Mouse (Mus musculus) forebrain, postnatal 0 days (tissue): ENCODE results near the gene Rrp12. TPM values are rescaled to one million over a fixed set of nuclear protein-coding genes. Genes with fewer than 3 reads are reported as not detected.
A peak's percentile ranks its signal among the peaks of the same experiment; 100 is the strongest.
"Not testable (repeated sequence)": the region's sequence is repeated elsewhere in the genome, so short reads cannot be mapped to it uniquely, and the experiment has no call there.

ENCODE experiments used
- ATAC-seq: fragments of 200-750 bp; cut with Nextera tagmentation; 2 replicates; pipeline ENCODE4 v1.8.0; 2017; ENCODE audit warnings: mild to moderate bottlenecking, moderate library complexity
- DNase-seq: peaks from one replicate; pipeline ENCODE4 v3.0.0-alpha.2; 2015
- H3K27ac ChIP-seq: fragments of 300-500 bp; sonication (generic); 2 replicates; pipeline ENCODE4 v1.5.1; 2014; ENCODE audit warnings: low read depth, mild to moderate bottlenecking, antibody characterized with exemption, low read length, moderate library complexity, mixed read lengths
- H3K27me3 ChIP-seq: fragments of 300-500 bp; sonication (generic); 2 replicates; pipeline ENCODE4 v1.6.1; 2014; ENCODE audit warnings: mild to moderate bottlenecking, low read length, mixed read lengths; ENCODE audit not compliant: insufficient read depth
- H3K36me3 ChIP-seq: fragments of 300-500 bp; sonication (generic); 2 replicates; pipeline ENCODE4 v1.6.1; 2014; ENCODE audit warnings: mild to moderate bottlenecking, moderate library complexity; ENCODE audit not compliant: insufficient read depth
- H3K4me1 ChIP-seq: fragments of 300-500 bp; sonication (generic); 2 replicates; pipeline ENCODE4 v1.6.1; 2014; ENCODE audit warnings: antibody characterized with exemption; ENCODE audit not compliant: insufficient read depth
- H3K4me2 ChIP-seq: fragments of 300-500 bp; sonication (generic); 2 replicates; pipeline ENCODE4 v1.6.1; 2014; ENCODE audit warnings: low read depth, mild to moderate bottlenecking, moderate library complexity
- H3K4me3 ChIP-seq: fragments of 300-500 bp; sonication (generic); 2 replicates; pipeline ENCODE4 v1.5.1; 2014; ENCODE audit warnings: low read depth, low read length, mixed read lengths
- H3K9ac ChIP-seq: fragments of 300-500 bp; sonication (generic); 2 replicates; pipeline ENCODE4 v1.6.1; 2014; ENCODE audit warnings: mild to moderate bottlenecking
- H3K9me3 ChIP-seq: fragments of 300-500 bp; sonication (generic); 2 replicates; pipeline ENCODE4 v1.6.1; 2016; ENCODE audit warnings: low read length
- CTCF ChIP-seq: sonication (generic); IDR thresholded peaks from 2 replicates; pipeline ENCODE4 v1.5.1; 2016; ENCODE audit warnings: antibody characterized with exemption, control low read depth, low read depth
- WGBS: fragments of 180-500 bp; shearing (Covaris S2); extraction: QIAGEN DNeasy Blood & Tissue Kit; methylation state at CpG from one replicate; pipeline ENCODE4 v1.1.7; 2014; 5-methylcytosine and 5-hydroxymethylcytosine counted together
- polyA plus RNA-seq: library from polyadenylated mRNA; unstranded; fragments of >200 nt; fragmentation: Nextera tagmentation; extraction: Ambion mirVana; gene quantifications from 2 replicates; pipeline ENCODE4 v1.2.1, GENCODE M21; 2015
- total RNA-seq: library from RNA; depleted of rRNA; stranded (reverse); fragments of >200 nt; gene quantifications from 2 replicates; pipeline ENCODE4 v1.2.3, GENCODE M21; 2014

Rrp12 gene
- total and polyA plus RNA-seq, 2 experiments from 2014 or later: 14.4 to 19.5 TPM

GRCm38 (mm10) chr19:41932686-41933085, 36.7 kb upstream of the Rrp12 start:
- peaks cover 19% of the 10 kb centered on the region for H3K36me3 ChIP-seq
- no peak for TF ChIP-seq CTCF
- H3K4me1 ChIP-seq: peaks cover 10% of the 10 kb centered on the region; the same call in 1 of the 2 replicates
- DNase-seq (peak; percentile 62), ATAC-seq (peak; percentile 21)
- H3K27ac ChIP-seq: peak overlapping the region; percentile 82
- H3K4me3 ChIP-seq: peak overlapping the region; percentile 77
- H3K9me3 ChIP-seq: no peaks in the 10 kb centered on the region
- no peaks in the 10 kb centered on the region for H3K27me3 ChIP-seq
- peak overlapping the region; percentile 84 for H3K4me2 ChIP-seq
- H3K9ac ChIP-seq: peak overlapping the region; percentile 72
- WGBS: under 1% methylated on average over 28 of the region's 28 CpGs

GRCm38 (mm10) chr19:41920412-41921067, 24.6 kb upstream of the Rrp12 start:
- H3K9me3 ChIP-seq: no peaks in the 10 kb centered on the region
- 80% methylated on average over 5 of the region's 5 CpGs for WGBS
- H3K4me1 ChIP-seq: no peaks in the 10 kb centered on the region
- DNase-seq: no peak
- H3K27me3 ChIP-seq: no peaks in the 10 kb centered on the region
- H3K36me3 ChIP-seq: peaks cover 54% of the 10 kb centered on the region
- TF ChIP-seq CTCF: no peak
- no peak overlapping the region for H3K27ac ChIP-seq
- H3K9ac ChIP-seq: no peak overlapping the region
- H3K4me2 ChIP-seq: no peak overlapping the region
- ATAC-seq: no peak
- H3K4me3 ChIP-seq: no peak overlapping the region

- Histone ChIP-seq H3K36me3 (peaks cover 50% of the 10 kb centered on the region), H3K27ac (no peak overlapping the region)
- no peak for TF ChIP-seq CTCF
These were observed 23.5 kb upstream of the Rrp12 start for GRCm38 (mm10) chr19:41919471-41919870.

GRCm38 (mm10) chr19:41916853-41917252, 20.9 kb upstream of the Rrp12 start:
- Histone ChIP-seq H3K9ac (no peak overlapping the region), H3K4me1 (peaks cover 19% of the 10 kb centered on the region), H3K4me2 (no peak overlapping the region), H3K36me3 (peaks cover 32% of the 10 kb centered on the region), H3K9me3 (no peaks in the 10 kb centered on the region), H3K27ac (no peak overlapping the region), H3K4me3 (no peak overlapping the region), H3K27me3 (no peaks in the 10 kb centered on the region)
- 94% methylated on average over 4 of the region's 4 CpGs for WGBS
- no peak for ATAC-seq
- no peak for DNase-seq
- TF ChIP-seq CTCF: no peak

More at GRCm38 (mm10) chr19:41919471-41919870, 23.5 kb upstream of the Rrp12 start:
- 74% methylated on average over 4 of the region's 4 CpGs for WGBS
- Histone ChIP-seq H3K4me2 (no peak overlapping the region), H3K9me3 (no peaks in the 10 kb centered on the region), H3K4me1 (peaks cover 1% of the 10 kb centered on the region; the same call in 1 of the 2 replicates), H3K4me3 (no peak overlapping the region), H3K27me3 (no peaks in the 10 kb centered on the region), H3K9ac (no peak overlapping the region)
- ATAC-seq (no peak), DNase-seq (no peak)

- H3K4me1 ChIP-seq: peaks cover 19% of the 10 kb centered on the region
- DNase-seq (no peak), ATAC-seq (no peak)
- no peaks in the 10 kb centered on the region for H3K9me3 ChIP-seq
- no peaks in the 10 kb centered on the region for H3K27me3 ChIP-seq
- peaks cover 32% of the 10 kb centered on the region for H3K36me3 ChIP-seq
- TF ChIP-seq CTCF: no peak
- 94% methylated on average over 3 of the region's 3 CpGs for WGBS
- no peak overlapping the region for H3K27ac ChIP-seq
- no peak overlapping the region for H3K9ac ChIP-seq
- no peak overlapping the region for H3K4me2 ChIP-seq
- H3K4me3 ChIP-seq: no peak overlapping the region
These were observed 19.3 kb upstream of the Rrp12 start for GRCm38 (mm10) chr19:41915294-41915693.

GRCm38 (mm10) chr19:41914592-41914882, 18.6 kb upstream of the Rrp12 start:
- H3K9ac ChIP-seq, H3K27ac ChIP-seq, DNase-seq, H3K4me3 ChIP-seq, H3K9me3 ChIP-seq, H3K4me2 ChIP-seq, H3K27me3 ChIP-seq, ATAC-seq: not testable (repeated sequence)
- peaks cover 19% of the 10 kb centered on the region for H3K4me1 ChIP-seq
- peaks cover 27% of the 10 kb centered on the region for H3K36me3 ChIP-seq

GRCm38 (mm10) chr19:41913774-41914591, 18.0 kb upstream of the Rrp12 start:
- peaks cover 19% of the 10 kb centered on the region for H3K4me1 ChIP-seq
- no peak for TF ChIP-seq CTCF
- ATAC-seq: no peak
- H3K27ac ChIP-seq: no peak overlapping the region
- H3K27me3 ChIP-seq: no peaks in the 10 kb centered on the region
- 29% methylated on average over 6 of the region's 6 CpGs for WGBS
- peak overlapping the region; percentile 85; the same call in 1 of the 2 replicates for H3K4me3 ChIP-seq
- peak overlapping the region; percentile 28 for H3K9ac ChIP-seq
- H3K9me3 ChIP-seq: no peaks in the 10 kb centered on the region
- peak overlapping the region; percentile 86 for H3K4me2 ChIP-seq
- H3K36me3 ChIP-seq: peaks cover 21% of the 10 kb centered on the region
- DNase-seq: no peak
